ENCODE assay signal across 9 mouse cellular contexts in genomic region chr12:43813559-43813958, GRCm38 (mm10).
DNase-seq lines count a peak whose midpoint lies in the region; ATAC-seq and TF ChIP-seq lines count a peak whose summit lies in the region.
"Had no signal": no experiment of that assay in that cellular context is flagged by ENCODE, and none has a peak within 500 bp of the region (broad histone marks: within the 10 kb centered on the region; RNA-seq: fewer than 3 reads in every experiment).

No protein-coding gene starts in this region.

- no peak overlapping the region for H3K9ac ChIP-seq in kidney, embryonic 14.5 days (ENCODE audit: low read depth, low read length)
- no peak overlapping the region for H3K9ac ChIP-seq in CH12.LX (ENCODE audit: insufficient read depth, low read depth)
- H3K9ac ChIP-seq in lung, postnatal 0 days (replicated peaks; ENCODE audit: low read depth): no peak overlapping the region
- H3K9ac ChIP-seq: liver, embryonic 15.5 days had no signal

- no peak overlapping the region for H3K27ac ChIP-seq in kidney, adult 2 months (ENCODE audit: insufficient read depth, low read depth, low read length)
- H3K27ac ChIP-seq in kidney, embryonic 14.5 days (ENCODE audit: low read depth, low read length): no peak overlapping the region
- H3K27ac ChIP-seq in CH12.LX (ENCODE audit: insufficient read depth, low read depth): no peak overlapping the region
- H3K27ac ChIP-seq in lung, postnatal 0 days (ENCODE audit: low read length): no peak overlapping the region
- H3K27ac ChIP-seq: liver, embryonic 15.5 days had no signal

- no peak for TF ChIP-seq EP300 in CH12.LX (IDR thresholded peaks at IDR 0.05; ENCODE audit: low read length)
- TF ChIP-seq EP300 in lung, postnatal 0 days (IDR thresholded peaks at IDR 0.05): no peak

- no peak for ATAC-seq in kidney, embryonic 14.5 days (ENCODE audit: low FRiP score, low TSS enrichment)
- no peak for ATAC-seq in activated CD4-positive, CD25-positive, alpha-beta regulatory T cell, adult 4 months
- no peak for ATAC-seq in lung, postnatal 0 days
- ATAC-seq in erythroblast, adult 5-6 weeks (replicated peaks; ENCODE audit: low FRiP score, poor library complexity, severe bottlenecking): no peak

- TF ChIP-seq POLR2A in kidney, adult 2 months (IDR thresholded peaks at IDR 0.05; ENCODE audit: low read depth, low read length): no peak
- no peak for TF ChIP-seq POLR2A in CH12.LX (IDR thresholded peaks at IDR 0.05; ENCODE audit: low read depth, low read length)

- H3K4me3 ChIP-seq in kidney, adult 2 months (ENCODE audit: insufficient read depth, low read depth, low read length): no peak overlapping the region
- H3K4me3 ChIP-seq in kidney, embryonic 14.5 days (ENCODE audit: low read length): no peak overlapping the region
- no peak overlapping the region for H3K4me3 ChIP-seq in CH12.LX (replicated peaks in 1 of 3; ENCODE audit: low read depth in 2 of 3, low read length in 2 of 3, poor library complexity in 1 of 3)
- no peak overlapping the region for H3K4me3 ChIP-seq in lung, postnatal 0 days (ENCODE audit: low read depth, low read length)
- H3K4me3 ChIP-seq: liver, embryonic 15.5 days had no signal

- H3K27me3 ChIP-seq in kidney, adult 2 months (replicated peaks; ENCODE audit: control insufficient read depth, insufficient read depth, low read length): no peaks in the 10 kb centered on the region
- H3K27me3 ChIP-seq in kidney, embryonic 14.5 days (ENCODE audit: control insufficient read depth, insufficient read depth, low read length): no peaks in the 10 kb centered on the region
- no peaks in the 10 kb centered on the region for H3K27me3 ChIP-seq in CH12.LX (replicated peaks)
- no peaks in the 10 kb centered on the region for H3K27me3 ChIP-seq in lung, postnatal 0 days (replicated peaks; ENCODE audit: insufficient read depth, low read length)
- H3K27me3 ChIP-seq: liver, embryonic 15.5 days had no signal

- dilution Hi-C loops in CH12.LX (cut with MboI; ENCODE audit: extremely low pct_ligation_motif_present, extremely low pct_unique_long_range_greater_than_20kb, low sequenced_read_pairs): no loop called here

- no peak overlapping the region for H3K4me2 ChIP-seq in kidney, embryonic 14.5 days (replicated peaks; ENCODE audit: low read depth, low read length)
- no peak overlapping the region for H3K4me2 ChIP-seq in CH12.LX (ENCODE audit: insufficient read depth, low read depth, poor library complexity, severe bottlenecking)
- H3K4me2 ChIP-seq in lung, postnatal 0 days (replicated peaks; ENCODE audit: low read depth, low read length): no peak overlapping the region
- H3K4me2 ChIP-seq: liver, embryonic 15.5 days had no signal

- no peaks in the 10 kb centered on the region for H3K79me2 ChIP-seq in CH12.LX (replicated peaks; ENCODE audit: control insufficient read depth, extremely low read depth, insufficient read depth, poor library complexity, severe bottlenecking)

- peak; percentile 60 for TF ChIP-seq RAD21 in CH12.LX (IDR thresholded peaks at IDR 0.05; ENCODE audit: low read depth, low read length)

- no peaks in the 10 kb centered on the region for H3K36me3 ChIP-seq in kidney, adult 2 months (ENCODE audit: control insufficient read depth, insufficient read depth, low read length)
- H3K36me3 ChIP-seq in kidney, embryonic 14.5 days (ENCODE audit: control insufficient read depth, insufficient read depth, low read length): no peaks in the 10 kb centered on the region
- H3K36me3 ChIP-seq in CH12.LX (replicated peaks in 1 of 2; ENCODE audit: control insufficient read depth in 1 of 2, insufficient read depth in 1 of 2, low read length in 1 of 2): no peaks in the 10 kb centered on the region
- H3K36me3 ChIP-seq in lung, postnatal 0 days (ENCODE audit: insufficient read depth, low read length): no peaks in the 10 kb centered on the region
- H3K36me3 ChIP-seq: liver, embryonic 15.5 days had no signal

- no peak for TF ChIP-seq CTCF in kidney, adult 2 months (conservative IDR thresholded peaks at IDR 0.05; ENCODE audit: insufficient read depth, insufficient read length, low read depth, low read length)
- TF ChIP-seq CTCF in CH12.LX (conservative IDR thresholded peaks at IDR 0.05 in 1 of 2, IDR thresholded peaks at IDR 0.05 in 1 of 2; ENCODE audit: low read depth in 2 of 2, low read length in 2 of 2): peak; percentile 19 to 52; a peak in 3 of 4 replicates
- no peak; the same call in 1 of the 2 replicates for TF ChIP-seq CTCF in lung, postnatal 0 days (IDR thresholded peaks at IDR 0.05)

- H3K9me3 ChIP-seq in kidney, embryonic 14.5 days (ENCODE audit: control insufficient read depth, low read length): no peaks in the 10 kb centered on the region
- no peaks in the 10 kb centered on the region for H3K9me3 ChIP-seq in CH12.LX (replicated peaks; ENCODE audit: low read length)
- no peaks in the 10 kb centered on the region for H3K9me3 ChIP-seq in lung, postnatal 0 days (ENCODE audit: low read length)
- H3K9me3 ChIP-seq: liver, embryonic 15.5 days had no signal

- no peaks in the 10 kb centered on the region for H3K4me1 ChIP-seq in kidney, adult 2 months (ENCODE audit: control insufficient read depth, insufficient read depth, low read length)
- no peaks in the 10 kb centered on the region for H3K4me1 ChIP-seq in kidney, embryonic 14.5 days (ENCODE audit: control insufficient read depth, insufficient read depth, low read length)
- no peaks in the 10 kb centered on the region for H3K4me1 ChIP-seq in CH12.LX (ENCODE audit: control insufficient read depth in 1 of 2, insufficient read depth in 2 of 2)
- H3K4me1 ChIP-seq in lung, postnatal 0 days (ENCODE audit: insufficient read depth, low read depth, low read length): no peaks in the 10 kb centered on the region
- H3K4me1 ChIP-seq: liver, embryonic 15.5 days had no signal

- in situ Hi-C loops in CH12.LX (cut with MboI; ENCODE audit: low pct_ligation_motif_present, low pct_unique_long_range_greater_than_20kb, low sequenced_read_pairs): no loop called here

- peak; percentile 10 for DNase-seq in kidney, adult 2 months
- peak; percentile 24 for DNase-seq in CH12.LX (ENCODE audit: extremely low read depth)
- peak; percentile 23 for DNase-seq in Muller cell, postnatal 12 days (ENCODE audit: inconsistent ontology term)
- DNase-seq in layer of hippocampus, adult 9-11 months: peak; percentile 20
- no peak for DNase-seq in lung, postnatal 0 days (ENCODE audit: low spot score)

- WGBS in kidney, adult 2 months: 10% methylated on average over 3 of the region's 3 CpGs
- 15% methylated on average over 3 of the region's 3 CpGs for WGBS in kidney, embryonic 14.5 days
- WGBS in lung, postnatal 0 days: 6% methylated on average over 3 of the region's 3 CpGs

TF ChIP-seq in CH12.LX, 34 proteins besides CTCF, POLR2A, EP300 and RAD21:
- 0 out of 2 replicates have a peak, but pooled peaks have one; percentile 25 for TF ChIP-seq SMC3 (IDR thresholded peaks at IDR 0.05; ENCODE audit: low read depth, low read length)
- no peak for TF ChIP-seq ZMIZ1 (IDR thresholded peaks at IDR 0.05; ENCODE audit: low read depth, low read length)
TF ChIP-seq in CH12.LX: peak in this region for 1.

Comparison
In these comparisons a context has a peak if more than half of its experiments do, and no peak if none do; other contexts are left out.
1. CTCF ChIP-seq: peak in CH12.LX (2 of 2); none in kidney, adult 2 months (single experiment) and lung, postnatal 0 days (single experiment).